Mouse (Mus musculus) heart, embryonic 13.5 days (tissue): ENCODE results near the gene Naa16. TPM values are rescaled to one million over a fixed set of nuclear protein-coding genes. Genes with fewer than 3 reads are reported as not detected.

Source experiments
- ATAC-seq: fragments of 200-750 bp; cut with Nextera tagmentation; 2 replicates; pipeline ENCODE4 v1.8.0; 2017; ENCODE audit warnings: moderate TSS enrichment; ENCODE audit not compliant: insufficient number of reproducible peaks, low FRiP score, low TSS enrichment; ENCODE audit errors: extremely low read depth
- H3K27ac ChIP-seq: fragments of 300-500 bp; sonication (generic); replicated peaks from 2 replicates; pipeline ENCODE4 v1.5.1; 2015; ENCODE audit warnings: moderate library complexity, mild to moderate bottlenecking, inconsistent platforms
- H3K27me3 ChIP-seq: fragments of 300-500 bp; sonication (generic); replicated peaks from 2 replicates; pipeline ENCODE4 v1.6.1; 2015; ENCODE audit warnings: mild to moderate bottlenecking, inconsistent platforms
- H3K36me3 ChIP-seq: fragments of 300-500 bp; sonication (generic); 2 replicates; pipeline ENCODE4 v1.6.1; 2015; ENCODE audit warnings: mild to moderate bottlenecking, inconsistent platforms
- H3K4me1 ChIP-seq: fragments of 300-500 bp; sonication (generic); 2 replicates; pipeline ENCODE4 v1.6.1; 2015; ENCODE audit warnings: inconsistent platforms
- H3K4me2 ChIP-seq: fragments of 300-500 bp; sonication (generic); 2 replicates; pipeline ENCODE4 v1.6.1; 2015; ENCODE audit warnings: inconsistent platforms, mild to moderate bottlenecking, moderate library complexity
- H3K4me3 ChIP-seq: fragments of 300-500 bp; sonication (generic); 2 replicates; pipeline ENCODE4 v1.5.1; 2015; ENCODE audit warnings: moderate library complexity, mild to moderate bottlenecking, inconsistent platforms
- H3K9ac ChIP-seq: fragments of 300-500 bp; sonication (generic); 2 replicates; pipeline ENCODE4 v1.6.1; 2015; ENCODE audit warnings: inconsistent platforms, mild to moderate bottlenecking, moderate library complexity
- H3K9me3 ChIP-seq: fragments of 300-500 bp; sonication (generic); 2 replicates; pipeline ENCODE4 v1.6.1; 2016; ENCODE audit warnings: inconsistent platforms
- WGBS: fragments of 180-500 bp; shearing (Covaris S2); methylation state at CpG from one replicate; pipeline ENCODE4 v1.1.7; 2015; ENCODE audit warnings: mixed read lengths; 5-methylcytosine and 5-hydroxymethylcytosine counted together
- polyA plus RNA-seq: library from polyadenylated mRNA; unstranded; fragments of >200 nt; fragmentation: Nextera tagmentation; extraction: Ambion mirVana; gene quantifications from 2 replicates; pipeline ENCODE4 v1.2.1, GENCODE M21; 2015

Gene Naa16
- polyA plus RNA-seq, 1 experiment from 2014 or later: 18.9 TPM

DNA sequence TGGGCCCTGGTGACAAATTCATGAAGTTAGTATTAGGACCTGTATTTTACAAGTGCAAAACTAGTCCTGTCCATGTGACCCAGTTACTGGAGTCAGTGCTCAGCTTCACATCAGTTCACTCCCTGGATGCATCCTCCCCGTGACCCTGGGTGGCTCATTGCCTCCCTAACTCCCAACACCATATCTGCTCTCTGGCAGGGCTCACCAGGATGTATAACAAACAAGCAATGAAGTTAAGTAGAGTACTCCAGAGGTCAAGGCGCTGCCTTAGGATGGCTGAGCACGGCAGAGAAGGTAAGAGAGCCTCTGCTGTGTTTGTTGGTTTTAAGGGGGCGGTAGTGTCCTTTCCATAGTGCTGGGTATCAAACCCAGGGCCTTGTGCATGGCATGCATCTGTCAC is 81.5 kb downstream of the Naa16 start:
- H3K36me3 ChIP-seq: no peaks in the 10 kb centered on the region
- no peak overlapping the region for H3K4me3 ChIP-seq
- H3K27me3 ChIP-seq: 0 out of 2 replicates have a peak, but pooled peaks cover 5% of the 10 kb centered on the region
- no peak for ATAC-seq
- H3K4me1 ChIP-seq: peaks cover 12% of the 10 kb centered on the region; the same call in 1 of the 2 replicates
- H3K9ac ChIP-seq: no peak overlapping the region
- no peaks in the 10 kb centered on the region for H3K9me3 ChIP-seq
- H3K4me2 ChIP-seq: no peak overlapping the region
- 52% methylated on average over 4 of the region's 4 CpGs for WGBS
- H3K27ac ChIP-seq: no peak overlapping the region

GRCm38 (mm10) chr14:79308364-79308763 is 82.2 kb downstream of the Naa16 start:
- 44% methylated on average over 4 of the region's 4 CpGs for WGBS
- H3K36me3 ChIP-seq: no peaks in the 10 kb centered on the region
- no peak for ATAC-seq
- no peak overlapping the region for H3K4me3 ChIP-seq
- no peak overlapping the region for H3K4me2 ChIP-seq
- H3K9me3 ChIP-seq: no peaks in the 10 kb centered on the region
- H3K4me1 ChIP-seq: peaks cover 9% of the 10 kb centered on the region; the same call in 1 of the 2 replicates
- H3K9ac ChIP-seq: no peak overlapping the region
- no peak overlapping the region for H3K27ac ChIP-seq
- H3K27me3 ChIP-seq: 0 out of 2 replicates have a peak, but pooled peaks cover 5% of the 10 kb centered on the region

- ATAC-seq: no peak
- Histone ChIP-seq H3K36me3 (no peaks in the 10 kb centered on the region), H3K27ac (no peak overlapping the region), H3K9me3 (no peaks in the 10 kb centered on the region), H3K27me3 (0 out of 2 replicates have a peak, but pooled peaks cover 8% of the 10 kb centered on the region), H3K4me1 (peaks cover 9% of the 10 kb centered on the region; the same call in 1 of the 2 replicates), H3K4me3 (no peak overlapping the region), H3K9ac (no peak overlapping the region), H3K4me2 (no peak overlapping the region)
- WGBS: 30% methylated on average over 5 of the region's 5 CpGs
Observed at GRCm38 (mm10) chr14:79307908-79308307, 82.7 kb downstream of the Naa16 start.

DNA sequence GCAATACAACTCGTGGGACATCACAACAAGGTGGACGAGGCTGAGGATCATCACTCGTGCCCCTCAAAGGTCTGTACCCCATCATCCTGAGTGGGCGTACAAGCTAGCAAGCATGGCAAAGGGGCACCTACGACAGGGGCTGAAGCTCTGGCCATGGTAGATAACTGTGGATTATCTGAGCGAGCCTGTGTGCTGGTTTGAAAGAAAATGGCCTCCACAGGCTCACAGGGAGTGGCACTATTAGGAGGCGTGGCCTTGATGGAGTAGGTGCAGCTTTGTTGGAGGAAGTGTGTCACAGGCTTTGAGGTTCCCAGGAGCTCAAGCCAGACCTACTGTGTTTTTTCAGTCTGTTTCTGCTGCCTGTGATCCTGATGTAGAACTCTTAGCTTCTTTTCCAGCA is 83.4 kb downstream of the Naa16 start:
- Histone ChIP-seq H3K4me1 (peaks cover 9% of the 10 kb centered on the region; the same call in 1 of the 2 replicates), H3K9ac (no peak overlapping the region), H3K27me3 (peaks cover 9% of the 10 kb centered on the region), H3K9me3 (no peaks in the 10 kb centered on the region), H3K36me3 (no peaks in the 10 kb centered on the region), H3K4me2 (no peak overlapping the region), H3K27ac (no peak overlapping the region), H3K4me3 (no peak overlapping the region)
- no peak; the same call in 1 of the 2 replicates for ATAC-seq
- WGBS: 81% methylated on average over 7 of the region's 7 CpGs

DNA sequence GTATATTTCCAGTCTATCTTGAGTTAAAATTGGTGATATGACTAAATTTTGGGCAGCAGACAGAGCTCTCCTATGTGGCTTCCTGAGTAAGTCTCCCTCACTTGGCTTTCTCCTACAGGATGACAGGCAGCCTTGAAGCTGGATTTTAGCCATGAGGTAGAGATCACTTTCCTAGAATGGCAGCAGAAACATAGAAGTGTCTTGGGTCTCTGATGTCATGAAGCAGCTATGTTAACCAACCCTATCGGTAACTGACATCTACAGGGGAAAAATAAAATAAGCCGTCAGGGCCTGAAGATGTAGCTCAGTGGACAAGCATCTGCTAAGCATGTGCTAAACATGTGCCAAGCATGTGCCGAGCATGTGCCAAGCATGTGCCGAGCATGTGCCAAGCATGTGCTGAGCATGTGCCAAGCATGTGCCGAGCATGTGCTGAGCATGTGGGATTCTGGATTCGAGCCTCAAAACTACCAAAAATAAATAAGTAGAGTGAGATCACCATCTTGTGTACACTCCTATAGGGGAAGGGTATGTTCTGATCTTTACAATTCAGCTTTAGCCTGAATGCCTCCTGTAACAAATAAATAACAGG is 85.6 kb downstream of the Naa16 start:
- Histone ChIP-seq H3K9me3 (no peaks in the 10 kb centered on the region), H3K4me3 (no peak overlapping the region), H3K27me3 (peaks cover 14% of the 10 kb centered on the region), H3K27ac (no peak overlapping the region), H3K9ac (no peak overlapping the region), H3K4me2 (no peak overlapping the region), H3K4me1 (peaks cover 23% of the 10 kb centered on the region), H3K36me3 (no peaks in the 10 kb centered on the region)
- no peak for ATAC-seq
- whole genome bisulfite sequencing: 81% methylated on average over 6 of the region's 6 CpGs

GRCm38 (mm10) chr14:79303150-79303549 is 87.4 kb downstream of the Naa16 start:
- Histone ChIP-seq H3K27me3 (peaks cover 29% of the 10 kb centered on the region), H3K4me1 (peaks cover 28% of the 10 kb centered on the region), H3K4me3 (no peak overlapping the region), H3K27ac (no peak overlapping the region), H3K9ac (no peak overlapping the region), H3K4me2 (no peak overlapping the region), H3K9me3 (no peaks in the 10 kb centered on the region), H3K36me3 (no peaks in the 10 kb centered on the region)
- 78% methylated on average over 2 of the region's 2 CpGs for WGBS
- ATAC-seq: no peak

GRCm38 (mm10) chr14:79301466-79301875 is 89.1 kb downstream of the Naa16 start, which contains the start of gene Rgcc:
TSS of gene Rgcc (minus strand) at chr14:79301645.
- Histone ChIP-seq H3K27me3 (peaks cover 36% of the 10 kb centered on the region), H3K9me3 (no peaks in the 10 kb centered on the region), H3K4me3 (peak within 1 kb of the TSS; percentile 59), H3K4me1 (peaks cover 22% of the 10 kb centered on the region), H3K27ac (no peak within 1 kb of the TSS), H3K36me3 (no peaks in the 10 kb centered on the region), H3K4me2 (peak within 1 kb of the TSS; percentile 96), H3K9ac (peak within 1 kb of the TSS; percentile 81)
- peak; percentile 94 for ATAC-seq
- under 1% methylated on average over 34 of the region's 34 CpGs for WGBS

GRCm38 (mm10) chr14:79300641-79301350 is 89.8 kb downstream of the Naa16 start:
- H3K9me3 ChIP-seq: no peaks in the 10 kb centered on the region
- peak overlapping the region; percentile 81 for H3K9ac ChIP-seq
- H3K4me1 ChIP-seq: peaks cover 22% of the 10 kb centered on the region
- no peak overlapping the region for H3K27ac ChIP-seq
- H3K4me2 ChIP-seq: peak overlapping the region; percentile 96
- H3K27me3 ChIP-seq: peaks cover 36% of the 10 kb centered on the region
- no peak for ATAC-seq
- peak overlapping the region; percentile 59 for H3K4me3 ChIP-seq
- under 1% methylated on average over 52 of the region's 52 CpGs for WGBS
- no peaks in the 10 kb centered on the region for H3K36me3 ChIP-seq

GRCm38 (mm10) chr14:79299796-79300195 is 90.8 kb downstream of the Naa16 start:
- H3K4me3 ChIP-seq: peak overlapping the region; percentile 59
- no peaks in the 10 kb centered on the region for H3K36me3 ChIP-seq
- 44% methylated on average over 6 of the region's 6 CpGs for WGBS
- peak overlapping the region; percentile 96 for H3K4me2 ChIP-seq
- ATAC-seq: no peak
- H3K4me1 ChIP-seq: peaks cover 22% of the 10 kb centered on the region
- H3K9ac ChIP-seq: no peak overlapping the region
- H3K27ac ChIP-seq: no peak overlapping the region
- peaks cover 36% of the 10 kb centered on the region for H3K27me3 ChIP-seq
- no peaks in the 10 kb centered on the region for H3K9me3 ChIP-seq

DNA sequence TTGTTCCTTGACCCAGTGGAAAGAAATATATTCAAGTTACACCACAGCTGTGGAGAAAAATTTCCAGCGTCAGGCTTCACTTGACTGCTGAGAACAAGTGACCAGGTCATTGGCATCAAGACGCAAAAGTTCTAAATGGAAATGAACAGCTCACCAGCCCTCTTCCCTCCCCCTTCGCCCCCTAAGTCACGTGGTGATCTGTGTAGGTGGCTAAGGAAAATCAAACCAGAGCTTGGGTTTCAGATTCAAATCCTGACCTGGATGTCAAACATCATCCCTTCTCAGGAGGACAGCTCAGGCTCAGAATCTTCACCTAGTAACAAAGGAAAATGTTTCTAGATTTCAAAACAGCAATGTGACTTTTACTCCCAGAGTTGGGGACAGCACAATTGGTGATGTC is 91.3 kb downstream of the Naa16 start:
- Histone ChIP-seq H3K27me3 (peaks cover 36% of the 10 kb centered on the region), H3K4me3 (no peak overlapping the region), H3K9me3 (no peaks in the 10 kb centered on the region), H3K27ac (no peak overlapping the region), H3K4me1 (peaks cover 22% of the 10 kb centered on the region), H3K36me3 (no peaks in the 10 kb centered on the region), H3K9ac (no peak overlapping the region), H3K4me2 (peak overlapping the region; percentile 28; the same call in 1 of the 2 replicates)
- WGBS: 70% methylated on average over 4 of the region's 4 CpGs
- no peak for ATAC-seq

DNA sequence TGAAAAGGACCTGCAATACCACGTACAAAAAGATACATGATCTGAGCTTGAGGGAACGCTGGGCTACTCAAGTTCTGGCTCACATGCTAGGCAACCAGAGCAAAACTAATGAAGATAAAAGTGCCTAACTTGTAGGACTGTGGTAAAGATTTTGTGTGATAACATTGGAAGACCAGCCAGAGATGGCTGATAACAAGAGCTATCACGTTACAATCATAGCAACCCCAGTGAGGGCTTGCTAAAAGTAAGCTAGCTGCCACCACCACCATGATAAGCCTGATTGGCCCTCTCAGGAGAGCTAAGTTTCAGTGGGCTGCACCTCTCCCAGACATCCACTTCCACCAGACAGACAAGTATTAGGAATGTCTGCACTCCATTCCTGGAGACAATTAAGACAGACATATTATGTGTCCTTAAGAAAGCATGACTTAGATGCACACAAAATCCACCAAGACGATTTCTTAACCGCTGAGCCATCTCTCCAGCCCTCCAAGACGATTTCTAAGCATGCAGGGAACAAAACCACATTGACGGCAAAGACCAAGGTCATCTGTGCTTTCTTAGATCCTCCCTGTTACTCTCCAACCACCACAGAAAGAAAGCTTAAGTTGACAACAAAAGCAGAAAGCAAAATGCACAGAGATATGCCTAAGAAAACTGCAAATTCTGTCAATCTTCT is 92.1 kb downstream of the Naa16 start:
- Histone ChIP-seq H3K4me1 (peaks cover 28% of the 10 kb centered on the region), H3K4me3 (no peak overlapping the region), H3K27ac (no peak overlapping the region), H3K27me3 (peaks cover 36% of the 10 kb centered on the region), H3K9me3 (no peaks in the 10 kb centered on the region), H3K36me3 (no peaks in the 10 kb centered on the region), H3K9ac (no peak overlapping the region), H3K4me2 (peak overlapping the region; percentile 28; the same call in 1 of the 2 replicates)
- WGBS: 56% methylated on average over 7 of the region's 7 CpGs
- no peak for ATAC-seq
